Mouse (Mus musculus) E14TG2a.4 (cell line): ENCODE results near the gene Cyp27a1.

Source experiments
- CTCF ChIP-seq: conservative IDR thresholded peaks from 2 replicates; pipeline ENCODE4 v1.5.1; 2014; ENCODE audit warnings: low read length
- POU5F1 ChIP-seq: IDR thresholded peaks from 2 replicates; pipeline ENCODE4 v1.6.1; 2014; ENCODE audit warnings: low read length, borderline replicate concordance

- TF ChIP-seq CTCF (no peak), POU5F1 (no peak)
These were observed 40.6 kb upstream of the Cyp27a1 start for GRCm38 (mm10) chr1:74672731-74673130.
